Mouse (Mus musculus): ENCODE measurements at regions not wholly inside any gene's neighbourhood (a gene's known extent, or its start where the extent isn't known, plus 50 kb on each side); places are given as distances from the start of the nearest gene placed in this dataset.

GRCm38 (mm10) chr1:119364901-119365300, 57.1 kb downstream of the Inhbb start:
- DNase-seq = no peak

GRCm38 (mm10) chr1:119358096-119358495, 64.0 kb downstream of the Inhbb start:
- DNase-seq = no peak

- DNase-seq = no peak
Observed at GRCm38 (mm10) chr1:119356916-119357315, 65.1 kb downstream of the Inhbb start.

- no peak for DNase-seq
Observed at GRCm38 (mm10) chr1:119355456-119355855, 66.6 kb downstream of the Inhbb start.

GRCm38 (mm10) chr1:119351567-119351966, 70.5 kb downstream of the Inhbb start:
- DNase-seq = no peak

- DNase-seq = no peak
Observed at GRCm38 (mm10) chr1:119350846-119351245, 71.2 kb downstream of the Inhbb start.

- no peak for DNase-seq
Observed at GRCm38 (mm10) chr1:119350296-119350695, 71.8 kb downstream of the Inhbb start.

GRCm38 (mm10) chr1:119348456-119349208, 73.4 kb downstream of the Inhbb start:
- DNase-seq = no peak

GRCm38 (mm10) chr1:119347749-119348148, 74.3 kb downstream of the Inhbb start:
- DNase-seq = no peak

- DNase-seq = no peak
Observed at GRCm38 (mm10) chr1:119346634-119347155, 75.4 kb downstream of the Inhbb start.

GRCm38 (mm10) chr1:119345115-119345791, 76.8 kb downstream of the Inhbb start:
- no peak for DNase-seq

GRCm38 (mm10) chr1:119344046-119344445, 78.0 kb downstream of the Inhbb start:
- no peak for DNase-seq

- no peak for DNase-seq
Observed at GRCm38 (mm10) chr1:119335171-119335570, 86.9 kb downstream of the Inhbb start.

GRCm38 (mm10) chr1:119330751-119331326, 91.2 kb downstream of the Inhbb start:
- no peak for DNase-seq

GRCm38 (mm10) chr1:119329693-119330434, 92.2 kb downstream of the Inhbb start:
- no peak for DNase-seq

- DNase-seq = peak; percentile 21
Observed at GRCm38 (mm10) chr1:119328921-119329692, 92.9 kb downstream of the Inhbb start.

GRCm38 (mm10) chr1:119324551-119324950, 97.5 kb downstream of the Inhbb start:
- DNase-seq = no peak

GRCm38 (mm10) chr1:119322279-119322995, 99.6 kb downstream of the Inhbb start:
- no peak for DNase-seq

GRCm38 (mm10) chr1:119321799-119322198, 100.2 kb downstream of the Inhbb start:
- no peak for DNase-seq

GRCm38 (mm10) chr1:119317006-119317405, 105.0 kb downstream of the Inhbb start:
- no peak for DNase-seq

GRCm38 (mm10) chr1:119308719-119309365, 113.2 kb downstream of the Inhbb start:
- DNase-seq = no peak

Measured in right cerebral cortex, postnatal 14 days (tissue).